Mouse (Mus musculus) cerebellum, postnatal 4 days (tissue): ENCODE data around the gene Chchd2.
"Not testable (repeated sequence)": the region's sequence is repeated elsewhere in the genome, so short reads cannot be mapped to it uniquely, and the experiment has no call there.

Experiments
- DNase-seq, 2 experiments: peaks; one replicate each; pipeline ENCODE4 v3.0.0; 2022; ENCODE audit warnings: low spot score in 2 of 2, mixed read lengths in 1 of 2

Gene Chchd2

GRCm38 (mm10) chr5:129886911-129887636 lies at the start of gene Chchd2:
TSS of gene Chchd2 (minus strand) at chr5:129887470.
- peak; percentile 85 to 90 for DNase-seq

GRCm38 (mm10) chr5:129936941-129937340 lies 49.7 kb upstream of the Chchd2 start:
- DNase-seq: no peak

- no peak for DNase-seq
Observed at GRCm38 (mm10) chr5:129929924-129930855, 42.9 kb upstream of the Chchd2 start.

GRCm38 (mm10) chr5:129925933-129926332 lies 38.7 kb upstream of the Chchd2 start:
- DNase-seq: no peak

- DNase-seq: no peak
Observed at GRCm38 (mm10) chr5:129924820-129925452, 37.7 kb upstream of the Chchd2 start.

- DNase-seq: no peak
Observed at GRCm38 (mm10) chr5:129921972-129922371, 34.7 kb upstream of the Chchd2 start.

GRCm38 (mm10) chr5:129919320-129919719 lies 32.0 kb upstream of the Chchd2 start:
- no peak for DNase-seq

- no peak for DNase-seq
Observed at GRCm38 (mm10) chr5:129918752-129919151, 31.5 kb upstream of the Chchd2 start.

GRCm38 (mm10) chr5:129918065-129918651 lies 30.9 kb upstream of the Chchd2 start:
- DNase-seq: no peak

GRCm38 (mm10) chr5:129915491-129915890 lies 28.2 kb upstream of the Chchd2 start:
- not testable (repeated sequence) for DNase-seq

- peak in 1 of 2 experiments; percentile 12 for DNase-seq
Observed at GRCm38 (mm10) chr5:129914024-129914423, 26.8 kb upstream of the Chchd2 start.

GRCm38 (mm10) chr5:129909591-129909990 lies 22.3 kb upstream of the Chchd2 start:
- DNase-seq: no peak

GRCm38 (mm10) chr5:129909147-129909546 lies 21.9 kb upstream of the Chchd2 start:
- no peak for DNase-seq

GRCm38 (mm10) chr5:129908242-129908965 lies 21.1 kb upstream of the Chchd2 start, which contains the start of gene Nupr1l:
TSS of gene Nupr1l (plus strand) at chr5:129908540.
- peak; percentile 75 to 88 for DNase-seq

- DNase-seq: no peak
Observed at GRCm38 (mm10) chr5:129907775-129908174, 20.5 kb upstream of the Chchd2 start.

- no peak for DNase-seq
Observed at GRCm38 (mm10) chr5:129898449-129898848, 11.2 kb upstream of the Chchd2 start, which contains the start of gene Phkg1. TSS of gene Phkg1 (minus strand) at chr5:129898549.

- peak; percentile 56 to 83 for DNase-seq
Observed at GRCm38 (mm10) chr5:129895198-129896088, 8.2 kb upstream of the Chchd2 start, which contains the start of gene Zbed5. TSS of gene Zbed5 (plus strand) at chr5:129895723.

- DNase-seq: not testable (repeated sequence)
Observed at GRCm38 (mm10) chr5:129890390-129890789, 3.1 kb upstream of the Chchd2 start.

GRCm38 (mm10) chr5:129886271-129886670 lies 999 bp downstream of the Chchd2 start:
- DNase-seq: no peak

GRCm38 (mm10) chr5:129879888-129880287 lies 7.4 kb downstream of the Chchd2 start:
- DNase-seq: no peak
